Mouse (Mus musculus) fat pad, adult 2 months (tissue): ENCODE results near the gene Pycr1.

Experiments
- DNase-seq: peaks from one replicate; pipeline ENCODE4 v3.0.0-alpha.2; 2011; ENCODE audit warnings: low read depth, low spot score; ENCODE audit errors: extremely low read depth

Pycr1 gene

DNA sequence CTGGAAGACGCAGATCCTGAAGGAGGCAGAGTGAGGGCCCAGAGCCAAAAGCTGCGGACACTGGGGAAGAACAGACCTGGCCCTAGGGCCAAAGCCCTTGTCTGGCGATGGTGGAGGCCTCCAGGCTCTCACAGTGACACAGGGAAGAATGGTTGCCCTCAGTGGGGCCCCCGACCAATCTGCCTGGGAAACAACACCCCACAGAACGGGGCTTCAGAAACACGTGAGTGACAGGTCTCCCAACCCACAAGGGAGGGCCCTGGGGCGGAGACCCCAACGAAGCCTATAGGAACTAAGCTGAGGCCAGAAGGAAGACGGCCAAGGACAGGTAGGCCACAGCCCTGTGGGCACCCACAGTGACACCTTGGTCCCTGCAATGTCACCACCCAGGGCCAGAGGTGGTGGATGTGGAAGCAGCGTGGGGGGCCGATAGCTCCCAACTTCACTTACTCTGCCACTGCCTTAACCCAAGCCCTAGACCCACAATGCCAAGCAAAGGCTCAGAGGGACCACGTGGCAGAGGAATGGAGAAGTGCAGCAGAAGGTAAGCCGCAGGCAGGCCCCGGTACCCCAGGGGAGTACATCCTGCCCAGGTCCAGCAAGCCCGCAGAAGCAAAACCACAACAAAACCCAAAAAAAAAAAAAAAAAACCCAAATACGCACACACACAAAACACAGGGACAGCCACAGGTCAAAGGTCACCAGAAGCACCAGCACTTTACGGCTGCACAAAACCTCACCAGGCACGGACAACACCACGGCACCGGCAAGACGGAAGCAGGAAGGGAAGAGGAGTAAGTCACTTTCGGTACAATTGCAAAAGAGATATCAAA is 15.9 kb downstream of the Pycr1 start:
- DNase-seq, result no peak

DNA sequence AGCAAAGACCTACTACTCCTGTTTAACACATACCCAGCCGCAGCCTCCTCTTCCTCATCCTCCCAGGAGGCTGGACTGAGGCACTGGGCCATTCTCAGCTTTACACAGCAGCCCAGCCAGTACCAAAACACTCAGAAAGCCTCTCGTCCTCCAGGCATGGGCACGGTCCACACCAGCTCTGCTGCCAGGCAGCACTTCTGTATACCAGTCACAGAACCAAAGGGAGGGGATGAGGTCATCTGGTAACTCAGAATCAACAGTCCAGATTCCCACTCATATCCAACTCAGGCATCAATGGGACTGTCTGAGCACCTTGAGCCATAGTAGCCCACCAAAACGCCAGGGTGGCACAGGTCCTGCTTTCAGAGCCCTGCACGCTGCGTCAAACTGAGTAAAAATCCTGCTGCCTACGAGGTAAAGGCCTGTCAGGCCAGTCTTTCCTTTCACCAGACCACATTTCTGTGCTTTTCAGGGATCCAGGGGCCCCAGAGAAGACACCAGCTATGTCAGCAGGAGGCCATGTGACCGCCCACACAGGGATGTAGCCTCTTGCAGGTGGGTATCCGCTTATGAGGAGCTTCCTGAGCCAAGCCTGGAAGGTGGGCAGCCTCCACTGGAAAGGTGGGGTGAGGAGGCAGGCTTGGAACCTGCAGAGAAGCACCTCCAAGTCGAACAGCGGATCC is 16.6 kb downstream of the Pycr1 start:
- DNase-seq, result no peak

DNA sequence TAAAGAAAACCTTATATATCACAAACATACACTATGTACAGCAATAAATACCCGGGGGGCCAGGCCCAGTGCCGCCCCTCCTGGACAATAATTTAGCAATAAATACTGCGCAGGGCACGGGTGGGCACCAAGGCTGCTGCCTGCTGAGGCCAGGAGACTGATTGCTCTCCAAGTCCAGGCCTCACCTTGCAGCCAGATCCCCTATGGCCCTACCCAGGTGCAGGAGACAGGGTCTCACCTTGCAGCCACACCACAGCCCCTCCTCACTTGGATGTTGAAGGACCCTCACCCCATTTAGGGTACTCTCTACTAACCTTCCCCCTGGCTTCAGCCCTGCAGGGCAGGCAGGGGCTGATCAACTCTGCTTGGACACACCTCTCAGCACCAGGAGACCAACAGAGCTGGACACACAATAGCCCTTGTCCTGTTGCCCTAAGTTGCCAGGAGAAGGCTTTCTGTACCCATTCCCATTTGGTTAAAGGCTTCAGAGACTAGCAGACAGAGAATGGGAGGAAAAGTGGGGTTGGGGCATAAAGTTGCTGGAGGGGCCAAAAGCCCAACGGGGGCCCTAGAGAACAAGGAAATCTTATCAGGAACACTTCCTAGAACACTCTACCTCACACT is 18.3 kb downstream of the Pycr1 start, which contains the start of gene Sirt7:
TSS of gene Sirt7 (minus strand) at position 89 of the 624 bp plus-strand sequence.
- DNase-seq, result no peak

DNA sequence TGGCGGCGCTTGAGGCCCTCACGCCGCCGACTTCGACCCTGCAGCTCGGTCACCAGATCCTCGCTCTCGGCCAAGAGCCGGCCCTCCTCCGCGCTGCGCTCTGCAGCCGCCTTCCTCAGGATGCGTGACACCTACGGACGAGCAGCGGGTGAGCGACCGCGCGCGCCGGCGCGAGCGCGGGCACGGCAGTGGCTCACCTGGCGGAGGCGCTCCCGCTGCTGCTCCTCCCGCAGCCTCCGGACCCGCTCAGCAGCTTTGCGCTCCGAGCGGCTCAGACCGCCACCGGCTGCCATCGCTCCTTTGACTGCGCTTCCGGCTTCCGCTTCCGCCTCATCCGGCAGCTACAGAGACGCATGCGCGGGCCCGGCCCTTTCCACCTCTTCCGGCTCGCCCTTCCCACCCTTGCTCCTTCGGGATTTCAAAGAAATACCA is 18.9 kb downstream of the Pycr1 start:
- no peak for DNase-seq

DNA sequence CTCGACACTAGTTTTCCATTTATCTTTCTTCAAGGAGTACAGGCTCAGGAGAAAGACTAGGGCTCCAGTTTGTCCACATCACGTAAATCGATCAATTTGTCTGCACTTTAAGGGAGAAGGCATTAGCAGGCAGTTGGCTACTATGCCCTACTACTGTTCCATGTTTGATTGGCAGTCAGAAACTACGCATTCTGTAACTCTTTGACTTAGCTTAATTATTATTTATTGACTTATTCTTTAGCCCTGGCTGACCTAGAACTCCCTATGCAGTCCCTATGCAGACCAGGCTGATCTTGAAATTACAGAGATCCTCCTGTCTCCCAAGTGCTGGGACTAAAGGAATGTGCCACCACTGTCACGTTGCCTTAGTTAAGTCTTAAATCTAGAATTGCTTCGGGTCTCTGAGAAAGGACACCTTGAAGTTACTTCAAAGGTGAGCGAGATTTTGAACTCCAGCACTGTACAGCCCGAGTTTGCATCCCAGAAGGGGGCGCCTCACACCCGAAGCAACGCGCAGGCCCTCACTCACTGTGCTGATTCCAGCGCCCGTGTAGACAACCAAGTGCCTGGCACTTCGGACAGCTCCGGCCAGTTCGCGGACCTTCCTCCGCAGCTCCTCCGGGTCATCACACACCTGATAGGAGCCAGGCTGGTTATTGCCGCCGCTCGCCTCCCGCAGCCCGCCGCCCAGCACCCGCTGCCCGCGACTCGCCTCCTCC is 19.4 kb downstream of the Pycr1 start:
- no peak for DNase-seq

DNA sequence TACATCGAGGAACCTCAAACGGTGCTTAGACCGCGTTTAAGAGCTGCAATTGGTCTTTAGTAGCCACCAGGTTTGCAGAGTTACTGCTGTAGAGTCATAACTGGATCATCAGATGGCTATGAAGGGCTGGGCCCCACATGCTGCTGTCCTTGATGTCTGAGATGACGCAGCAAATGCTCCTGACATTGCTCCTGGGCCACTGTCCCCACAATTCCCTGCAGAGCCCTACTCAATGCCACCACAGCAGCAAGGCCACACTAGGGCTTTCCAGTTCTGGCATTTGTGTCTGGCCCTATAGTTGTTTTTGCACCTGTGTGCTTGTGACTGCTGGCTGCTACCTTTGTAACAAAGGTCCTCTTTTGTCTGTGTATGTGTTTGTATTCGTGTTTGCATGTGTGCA is 20.8 kb downstream of the Pycr1 start:
- DNase-seq, result no peak

DNA sequence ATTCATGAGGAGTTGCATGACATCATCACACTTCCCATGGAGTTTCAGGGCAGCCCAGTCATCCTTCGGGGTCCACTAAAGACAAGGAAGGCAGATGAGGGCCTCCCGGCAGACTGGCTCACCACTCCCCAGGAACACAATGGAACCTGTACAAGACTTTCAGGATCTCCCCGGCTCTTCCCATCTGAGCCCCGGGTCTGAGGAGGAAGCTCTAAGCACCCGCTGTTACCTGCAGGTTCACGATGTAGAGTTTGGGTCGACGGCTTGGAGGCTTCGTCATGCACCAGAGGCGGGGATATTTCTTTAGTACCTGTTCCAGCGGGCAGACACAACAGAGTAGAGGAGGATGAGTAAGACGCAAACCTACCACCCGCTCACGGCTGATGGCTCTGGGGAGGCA is 23.4 kb downstream of the Pycr1 start:
- no peak for DNase-seq

DNA sequence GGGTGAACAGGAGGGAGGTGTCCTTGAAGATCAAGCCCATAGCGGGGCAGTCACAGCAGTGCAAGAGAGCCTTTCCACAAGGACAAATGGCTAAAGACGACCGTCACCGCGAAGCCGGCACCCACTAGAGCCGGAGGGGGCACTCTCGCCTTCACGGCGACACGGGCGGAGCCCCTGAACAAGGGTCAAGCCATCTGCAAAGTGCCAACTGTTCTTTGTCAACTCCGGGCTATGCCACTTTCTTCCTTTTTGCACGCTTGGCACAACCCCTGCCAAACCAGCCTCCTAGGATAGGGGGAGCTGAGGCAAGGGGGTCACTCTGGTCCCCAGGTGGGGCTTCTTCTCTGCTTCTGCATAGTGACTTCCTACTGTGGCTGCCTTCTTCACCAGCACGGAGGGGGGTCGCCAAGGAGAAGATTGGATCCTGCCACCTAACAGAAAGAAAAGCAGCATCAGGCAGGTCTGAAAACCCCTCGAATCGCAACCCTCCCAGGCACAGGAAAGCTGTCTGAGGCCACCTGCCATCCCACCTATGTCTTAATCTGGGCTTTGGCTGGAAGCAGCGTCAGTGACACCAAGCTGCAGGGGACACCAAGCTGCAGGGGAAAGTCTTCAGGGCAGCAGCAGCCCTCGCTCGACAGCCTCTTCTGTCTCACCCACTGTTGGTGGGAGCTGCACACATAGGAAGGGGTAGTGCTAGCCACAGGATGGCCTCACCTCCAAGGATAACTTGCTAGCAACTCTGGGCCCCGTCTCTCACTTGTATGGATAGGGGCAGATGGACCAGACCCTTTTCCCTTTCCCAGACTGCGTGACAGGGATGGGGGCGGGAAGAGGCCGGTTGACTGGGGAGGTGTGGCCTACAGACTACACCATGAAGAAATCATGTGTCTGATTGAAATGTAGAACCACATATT is 24.7 kb downstream of the Pycr1 start:
- DNase-seq, result no peak

DNA sequence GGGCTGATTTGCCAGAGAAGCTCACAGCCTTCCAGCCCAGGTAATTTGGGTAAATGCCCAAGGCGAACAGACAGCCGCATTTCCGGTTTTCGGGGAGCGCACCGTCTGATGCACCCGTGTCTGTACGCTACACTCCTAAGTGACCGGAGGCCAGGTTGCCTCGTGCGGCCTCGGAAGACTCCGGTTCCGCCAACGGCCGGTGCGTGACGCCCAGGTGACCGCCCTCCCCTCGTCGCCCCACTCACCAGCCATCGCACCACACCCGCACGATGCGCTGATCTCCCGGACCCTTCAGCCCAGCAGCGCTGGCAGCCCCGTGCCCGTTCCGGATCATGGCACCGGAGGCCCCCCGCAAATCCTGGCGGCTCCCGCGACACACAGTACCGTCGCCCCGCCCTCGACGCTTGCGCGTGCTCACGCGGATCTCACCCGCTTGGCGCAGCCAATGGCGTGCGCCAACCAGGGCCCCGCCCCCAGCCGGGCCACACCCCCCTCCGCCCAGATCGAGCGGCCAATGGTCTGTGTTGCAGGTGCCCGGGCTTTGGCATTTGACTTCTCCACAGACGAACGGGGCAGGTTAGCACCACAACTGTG is 26.0 kb downstream of the Pycr1 start, which contains the start of gene Pcyt2:
TSS of gene Pcyt2 (minus strand) at position 418 of the 594 bp plus-strand sequence.
- no peak for DNase-seq

DNA sequence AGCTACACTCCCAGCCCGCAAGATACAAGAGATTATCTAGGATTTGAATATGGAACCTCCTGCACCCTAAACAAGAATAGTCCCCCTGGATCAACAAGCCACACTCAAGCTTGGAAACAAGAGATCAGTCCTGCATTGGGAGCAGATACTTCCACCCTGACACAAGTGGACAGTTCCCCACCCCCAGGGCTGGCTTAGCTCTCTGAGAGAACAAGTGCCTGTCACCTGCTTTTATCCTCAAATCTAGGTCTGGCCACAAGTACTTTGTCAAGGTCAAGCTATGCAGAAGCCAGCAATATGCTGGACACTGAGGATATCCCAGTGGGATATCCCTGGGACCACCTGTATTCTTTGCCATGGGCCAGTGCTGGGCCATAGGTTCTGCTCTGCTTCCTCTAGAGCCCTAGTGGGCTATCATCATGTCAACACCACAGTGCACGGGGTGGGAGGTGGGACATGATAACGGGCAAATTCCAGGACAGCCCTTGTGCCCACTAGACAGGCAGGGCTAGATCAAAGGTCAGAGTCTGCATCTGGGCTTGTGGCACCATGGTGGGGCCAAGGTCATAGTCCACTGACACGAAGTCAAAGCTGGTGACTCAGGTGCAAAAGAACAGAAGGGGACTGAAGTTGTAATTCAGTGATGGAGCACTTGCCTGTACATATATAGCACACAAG is 26.8 kb downstream of the Pycr1 start:
- no peak for DNase-seq

DNA sequence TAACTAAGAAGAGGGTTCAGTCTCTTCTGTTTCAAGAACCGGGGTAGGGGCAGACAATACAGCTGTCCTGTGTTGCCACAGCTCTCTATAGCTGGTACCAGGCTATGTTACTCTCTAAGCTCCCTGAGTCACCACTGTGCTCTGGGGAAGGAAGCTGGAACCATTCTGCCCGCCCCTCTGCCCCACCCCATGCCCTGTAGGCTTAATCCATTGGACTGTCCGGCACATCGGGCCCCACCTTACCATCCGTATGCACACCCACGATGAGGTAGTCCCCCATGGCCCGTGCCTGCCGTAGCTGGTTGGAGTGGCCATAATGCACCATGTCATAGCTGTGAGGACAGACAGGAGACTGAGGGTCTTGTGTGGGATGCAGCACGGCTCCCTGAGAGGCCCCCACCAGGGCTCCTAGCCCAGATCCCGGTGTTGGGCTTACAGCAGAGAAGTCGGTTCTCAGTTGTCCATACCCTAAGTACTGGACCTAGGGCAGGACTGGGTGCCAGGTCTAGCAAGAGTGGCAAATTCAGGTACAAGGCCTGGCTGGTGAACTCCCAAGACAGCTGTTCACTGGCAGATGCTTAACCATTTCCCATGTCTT is 27.9 kb downstream of the Pycr1 start:
- DNase-seq, result no peak

DNA sequence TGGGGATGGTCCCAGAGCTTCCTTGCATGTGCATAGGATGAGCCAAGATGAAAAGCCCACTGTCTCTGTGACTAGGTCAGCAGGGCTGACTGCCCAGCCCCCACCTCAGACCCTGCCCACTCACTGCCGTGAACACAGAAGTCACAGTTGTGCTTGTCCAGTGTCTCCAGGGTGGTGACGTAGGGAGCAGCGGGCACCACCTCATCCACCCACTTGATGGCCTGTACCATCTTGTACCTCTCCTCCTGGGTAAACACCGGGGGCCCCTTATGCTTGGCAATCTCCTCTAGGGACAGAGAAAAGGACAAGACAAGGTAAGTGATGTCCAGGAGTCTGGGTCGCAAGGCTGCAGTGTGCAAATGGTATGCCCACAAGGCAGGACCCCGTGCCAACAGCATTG is 28.4 kb downstream of the Pycr1 start:
- no peak for DNase-seq

DNA sequence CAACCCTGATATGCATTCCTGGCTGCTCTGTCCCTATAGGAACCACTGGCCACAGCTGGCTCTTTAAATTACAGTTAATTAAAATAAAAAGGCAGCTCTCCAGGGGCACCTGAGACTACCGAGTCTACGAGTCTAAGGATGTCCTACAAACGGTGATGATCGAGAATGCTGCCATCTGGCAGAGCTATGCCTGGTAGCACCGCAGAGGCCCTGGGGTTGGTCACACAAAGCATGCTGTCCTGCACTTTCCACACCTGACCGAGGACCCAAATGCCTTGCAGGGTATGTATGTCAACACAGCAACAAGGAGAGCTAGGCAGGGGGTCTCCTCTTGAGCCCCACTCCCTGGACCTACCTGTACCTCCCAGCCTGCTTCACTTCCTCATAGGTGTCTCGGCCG is 29.6 kb downstream of the Pycr1 start:
- no peak for DNase-seq

DNA sequence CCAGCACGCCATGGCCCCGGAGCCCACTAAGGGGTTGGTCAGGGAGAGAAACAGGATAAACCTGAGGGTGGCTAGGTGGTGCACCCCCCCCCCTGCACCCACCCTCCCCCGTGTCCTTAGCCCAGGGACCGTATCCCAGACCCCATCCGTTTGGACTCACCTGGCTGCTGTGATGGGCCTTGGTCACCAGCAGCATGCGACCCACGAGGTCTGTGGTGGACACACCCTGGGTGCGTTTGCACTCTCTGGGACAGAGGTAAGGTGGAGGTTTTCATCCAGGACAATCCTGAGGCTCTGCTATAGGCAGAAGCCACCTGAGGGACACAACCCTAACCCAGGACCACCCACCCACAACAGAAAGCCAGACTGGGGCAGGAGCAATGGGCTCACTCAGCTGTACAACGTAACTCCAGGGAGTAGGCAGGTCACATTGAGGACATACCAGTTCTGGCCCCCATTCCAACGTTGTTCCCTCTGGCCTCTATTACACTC is 30.0 kb downstream of the Pycr1 start:
- DNase-seq, result no peak

DNA sequence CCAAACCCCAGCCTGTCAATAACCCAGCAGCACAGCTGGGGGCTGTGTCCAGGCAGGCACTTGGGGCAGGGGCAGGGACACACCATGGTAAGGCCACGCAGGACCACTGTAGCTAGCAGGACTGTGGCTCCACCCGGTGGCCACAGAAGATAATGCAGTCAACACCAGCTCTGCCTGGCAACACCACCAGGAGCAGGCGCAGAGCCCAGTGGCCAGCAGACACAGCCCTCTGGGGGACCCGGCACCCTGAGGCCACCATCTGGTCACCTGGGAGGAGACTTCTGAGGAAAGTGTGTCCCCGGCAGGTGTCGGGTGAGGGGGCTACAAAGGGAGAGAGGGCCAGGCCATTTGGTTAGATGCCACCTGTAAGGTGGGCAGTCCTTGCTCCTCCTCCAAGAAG is 30.8 kb downstream of the Pycr1 start:
- DNase-seq, result no peak

DNA sequence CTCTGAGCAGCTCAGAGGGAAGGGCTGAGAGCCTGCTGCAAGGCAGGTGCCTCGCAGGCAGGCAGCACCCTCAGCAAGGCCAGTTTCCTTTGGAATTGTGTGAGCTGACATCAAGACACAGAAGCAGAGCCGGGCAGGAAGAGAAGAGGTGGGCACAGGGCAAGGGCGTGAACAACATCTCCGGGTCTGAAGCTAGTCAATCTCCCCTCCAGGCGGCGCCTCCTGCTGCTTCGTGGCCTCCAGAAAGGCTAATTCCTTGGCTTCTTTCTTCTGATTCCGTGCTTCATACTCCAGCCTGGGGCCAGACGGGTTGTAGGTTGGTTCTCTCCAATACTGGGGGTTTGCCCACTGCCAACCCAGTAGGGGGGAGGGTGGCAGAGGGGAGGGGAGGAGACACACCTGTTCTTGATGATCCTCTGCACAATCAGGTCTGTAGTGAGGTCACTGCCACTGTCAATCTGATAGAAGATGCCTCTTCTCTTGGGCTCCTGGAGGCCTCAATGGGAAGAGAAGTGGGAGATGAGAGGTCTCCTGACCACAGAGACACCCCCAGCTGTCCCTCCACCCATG is 33.0 kb downstream of the Pycr1 start:
- no peak for DNase-seq

DNA sequence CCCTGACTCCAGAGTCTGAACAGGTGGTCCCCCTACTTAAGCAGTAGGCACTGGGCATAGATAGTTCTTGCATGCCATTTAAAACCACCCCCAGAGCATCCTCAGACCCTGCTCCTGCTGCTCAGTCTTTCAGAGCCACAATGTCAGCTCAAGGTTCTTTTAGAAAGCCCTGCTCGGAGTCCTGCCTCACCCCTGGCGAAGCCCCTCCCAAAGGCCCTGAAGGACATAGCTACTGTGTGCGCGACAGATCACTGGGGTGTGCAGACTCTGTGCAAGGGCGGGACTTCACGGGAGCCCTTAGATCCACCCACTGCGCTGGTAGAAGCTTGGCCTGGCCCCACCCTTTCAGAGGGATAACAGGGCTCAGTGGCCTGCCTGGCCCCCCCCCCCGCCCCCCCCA is 34.3 kb downstream of the Pycr1 start:
- no peak for DNase-seq
